Mouse (Mus musculus): ENCODE results near the gene Cnot10. TPM values are rescaled to one million over a fixed set of nuclear protein-coding genes. Genes with fewer than 3 reads are reported as not detected.

Cnot10 gene
- total and polyA plus RNA-seq, 2 experiments from 2014 or later, result 45.2 to 47.1 TPM

GRCm38 (mm10) chr9:114680531-114680930 is 40.5 kb upstream of the Cnot10 start:
- Histone ChIP-seq H3K9ac (no peak overlapping the region), H3K4me2 (ENCODE audit: low read depth) (no peak overlapping the region), H3K4me1 (ENCODE audit: insufficient read depth) (no peaks in the 10 kb centered on the region), H3K27me3 (ENCODE audit: insufficient read depth, low read length) (no peaks in the 10 kb centered on the region), H3K4me3 (ENCODE audit: low read depth, low read length) (no peak overlapping the region), H3K9me3 (ENCODE audit: low read length) (no peaks in the 10 kb centered on the region), H3K36me3 (ENCODE audit: insufficient read depth) (no peaks in the 10 kb centered on the region), H3K27ac (ENCODE audit: low read depth, low read length) (no peak overlapping the region)
- no peak for ATAC-seq
- DNase-seq, result no peak
- no peak for TF ChIP-seq CTCF (IDR thresholded peaks at IDR 0.05; ENCODE audit: low read depth)
- WGBS, result 73% methylated on average over 6 of the region's 6 CpGs

GRCm38 (mm10) chr9:114679944-114680343 is 40.0 kb upstream of the Cnot10 start:
- TF ChIP-seq CTCF (IDR thresholded peaks at IDR 0.05; ENCODE audit: low read depth), result no peak
- Histone ChIP-seq H3K4me2 (ENCODE audit: low read depth) (no peak overlapping the region), H3K27me3 (ENCODE audit: insufficient read depth, low read length) (no peaks in the 10 kb centered on the region), H3K27ac (ENCODE audit: low read depth, low read length) (no peak overlapping the region), H3K9me3 (ENCODE audit: low read length) (no peaks in the 10 kb centered on the region), H3K36me3 (ENCODE audit: insufficient read depth) (no peaks in the 10 kb centered on the region), H3K4me3 (ENCODE audit: low read depth, low read length) (no peak overlapping the region), H3K4me1 (ENCODE audit: insufficient read depth) (no peaks in the 10 kb centered on the region), H3K9ac (no peak overlapping the region)
- WGBS, result 84% methylated on average over 5 of the region's 5 CpGs
- ATAC-seq, result no peak
- DNase-seq, result no peak

GRCm38 (mm10) chr9:114678576-114678975 is 38.6 kb upstream of the Cnot10 start:
- no peak overlapping the region for H3K27ac ChIP-seq (ENCODE audit: low read depth, low read length)
- ATAC-seq, result no peak
- TF ChIP-seq CTCF (IDR thresholded peaks at IDR 0.05; ENCODE audit: low read depth), result no peak

GRCm38 (mm10) chr9:114673626-114674025 is 33.6 kb upstream of the Cnot10 start:
- peak overlapping the region; percentile 84; the same call in 1 of the 2 replicates for H3K27ac ChIP-seq (ENCODE audit: low read depth, low read length)
- H3K9me3 ChIP-seq (ENCODE audit: low read length), result no peaks in the 10 kb centered on the region
- WGBS, result 62% methylated on average over 2 of the region's 2 CpGs
- no peak for DNase-seq
- peaks cover 7% of the 10 kb centered on the region for H3K4me1 ChIP-seq (ENCODE audit: insufficient read depth)
- no peak for TF ChIP-seq CTCF (IDR thresholded peaks at IDR 0.05; ENCODE audit: low read depth)
- H3K9ac ChIP-seq, result 0 out of 2 replicates have a peak overlapping the region, but pooled peaks have one; percentile 72
- H3K4me3 ChIP-seq (ENCODE audit: low read depth, low read length), result no peak overlapping the region; the same call in 1 of the 2 replicates
- H3K27me3 ChIP-seq (ENCODE audit: insufficient read depth, low read length), result no peaks in the 10 kb centered on the region
- no peak for ATAC-seq
- H3K4me2 ChIP-seq (ENCODE audit: low read depth), result peak overlapping the region; percentile 67
- H3K36me3 ChIP-seq (ENCODE audit: insufficient read depth), result no peaks in the 10 kb centered on the region

More at GRCm38 (mm10) chr9:114678576-114678975, 38.6 kb upstream of the Cnot10 start:
- Histone ChIP-seq H3K27me3 (ENCODE audit: insufficient read depth, low read length) (no peaks in the 10 kb centered on the region), H3K4me3 (ENCODE audit: low read depth, low read length) (no peak overlapping the region), H3K36me3 (ENCODE audit: insufficient read depth) (no peaks in the 10 kb centered on the region), H3K4me2 (ENCODE audit: low read depth) (no peak overlapping the region), H3K9me3 (ENCODE audit: low read length) (no peaks in the 10 kb centered on the region), H3K9ac (no peak overlapping the region), H3K4me1 (ENCODE audit: insufficient read depth) (peaks cover 2% of the 10 kb centered on the region)
- DNase-seq, result no peak
- 91% methylated on average over 5 of the region's 5 CpGs for WGBS

- peak overlapping the region; percentile 67 for H3K4me2 ChIP-seq (ENCODE audit: low read depth)
- ATAC-seq (peak; percentile 84), DNase-seq (peak; percentile 66)
- peak overlapping the region; percentile 84 for H3K27ac ChIP-seq (ENCODE audit: low read depth, low read length)
- no peaks in the 10 kb centered on the region for H3K27me3 ChIP-seq (ENCODE audit: insufficient read depth, low read length)
- peaks cover 7% of the 10 kb centered on the region for H3K4me1 ChIP-seq (ENCODE audit: insufficient read depth)
- H3K9ac ChIP-seq, result peak overlapping the region; percentile 72
- WGBS, result 4% methylated on average over 24 of the region's 24 CpGs
- H3K36me3 ChIP-seq (ENCODE audit: insufficient read depth), result no peaks in the 10 kb centered on the region
- H3K9me3 ChIP-seq (ENCODE audit: low read length), result no peaks in the 10 kb centered on the region
- TF ChIP-seq CTCF (IDR thresholded peaks at IDR 0.05; ENCODE audit: low read depth), result no peak; the same call in 1 of the 2 replicates
- peak overlapping the region; percentile 38 for H3K4me3 ChIP-seq (ENCODE audit: low read depth, low read length)
Observed at GRCm38 (mm10) chr9:114672703-114673561, 32.9 kb upstream of the Cnot10 start.

- peaks cover 7% of the 10 kb centered on the region for H3K4me1 ChIP-seq (ENCODE audit: insufficient read depth)
Observed at GRCm38 (mm10) chr9:114671946-114672345, 32.0 kb upstream of the Cnot10 start.

GRCm38 (mm10) chr9:114669011-114669410 is 29.0 kb upstream of the Cnot10 start:
- no peaks in the 10 kb centered on the region for H3K9me3 ChIP-seq (ENCODE audit: low read length)
- no peaks in the 10 kb centered on the region for H3K27me3 ChIP-seq (ENCODE audit: insufficient read depth, low read length)
- no peaks in the 10 kb centered on the region for H3K36me3 ChIP-seq (ENCODE audit: insufficient read depth)
- TF ChIP-seq CTCF (IDR thresholded peaks at IDR 0.05; ENCODE audit: low read depth), result no peak
- no peak for ATAC-seq
- H3K4me2 ChIP-seq (ENCODE audit: low read depth), result no peak overlapping the region
- no peak overlapping the region for H3K27ac ChIP-seq (ENCODE audit: low read depth, low read length)
- WGBS, result 65% methylated on average over 5 of the region's 5 CpGs
- DNase-seq, result no peak
- H3K4me3 ChIP-seq (ENCODE audit: low read depth, low read length), result no peak overlapping the region
- H3K4me1 ChIP-seq (ENCODE audit: insufficient read depth), result peaks cover 7% of the 10 kb centered on the region
- no peak overlapping the region for H3K9ac ChIP-seq

More at GRCm38 (mm10) chr9:114671946-114672345, 32.0 kb upstream of the Cnot10 start:
- 22% methylated on average over 1 of the region's 1 CpGs for WGBS
- Histone ChIP-seq H3K27ac (ENCODE audit: low read depth, low read length) (no peak overlapping the region), H3K27me3 (ENCODE audit: insufficient read depth, low read length) (no peaks in the 10 kb centered on the region), H3K4me2 (ENCODE audit: low read depth) (no peak overlapping the region), H3K9ac (no peak overlapping the region), H3K4me3 (ENCODE audit: low read depth, low read length) (no peak overlapping the region), H3K36me3 (ENCODE audit: insufficient read depth) (no peaks in the 10 kb centered on the region), H3K9me3 (ENCODE audit: low read length) (no peaks in the 10 kb centered on the region)
- TF ChIP-seq CTCF (IDR thresholded peaks at IDR 0.05; ENCODE audit: low read depth), result no peak
- no peak for ATAC-seq
- DNase-seq, result no peak

All from forebrain, postnatal 0 days (tissue).